Mouse (Mus musculus): ENCODE measurements at regions not wholly inside any gene's neighbourhood (a gene's known extent, or its start where the extent isn't known, plus 50 kb on each side); places are given as distances from the start of the nearest gene placed in this dataset.

- DNase-seq (ENCODE audit: low spot score): no peak
These were observed 2134.9 kb upstream of the Lrrc6 start for GRCm38 (mm10) chr15:68635633-68636032.

GRCm38 (mm10) chr15:68626976-68627375 is 2126.3 kb upstream of the Lrrc6 start:
- DNase-seq (ENCODE audit: low spot score): no peak

- no peak for DNase-seq (ENCODE audit: low spot score)
These were observed 2124.1 kb upstream of the Lrrc6 start for GRCm38 (mm10) chr15:68624831-68625230.

- no peak for DNase-seq (ENCODE audit: low spot score)
These were observed 2119.9 kb upstream of the Lrrc6 start for GRCm38 (mm10) chr15:68620417-68621214.

DNA sequence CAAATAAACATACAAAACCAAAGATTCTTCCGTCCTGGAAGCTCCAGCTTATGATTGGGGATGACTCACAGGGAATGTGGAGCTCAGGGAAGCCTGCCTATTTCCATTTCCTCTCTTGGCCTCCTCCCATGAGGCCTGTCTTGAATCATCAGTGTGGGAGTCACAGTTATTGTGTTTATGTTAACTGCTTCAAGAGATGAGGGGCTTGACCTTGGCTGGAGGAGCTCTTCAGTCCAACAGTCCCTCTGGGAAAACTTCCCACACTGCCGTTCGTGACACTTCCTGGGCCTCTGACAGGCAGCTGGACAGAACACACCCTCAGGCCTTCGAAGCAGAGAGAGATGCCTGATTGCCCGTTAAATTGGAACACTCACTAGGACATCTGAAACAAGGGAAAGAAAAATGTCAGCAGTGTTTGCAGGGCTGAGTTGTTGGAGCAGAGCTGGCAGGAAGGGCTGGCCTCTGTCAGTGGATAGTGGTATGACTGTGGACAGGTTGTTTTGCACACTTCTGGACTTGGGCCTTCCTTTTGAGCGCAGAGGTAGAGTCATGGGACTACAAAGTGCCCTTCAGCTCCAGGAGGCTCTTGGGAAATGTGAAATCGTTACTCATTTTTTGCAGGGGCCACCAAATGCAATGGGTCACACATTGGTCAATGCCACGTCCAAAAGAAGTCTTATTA is 2105.5 kb upstream of the Lrrc6 start:
- peak; percentile 75 for DNase-seq (ENCODE audit: low spot score)

- DNase-seq (ENCODE audit: low spot score): no peak
These were observed 2104.8 kb upstream of the Lrrc6 start for GRCm38 (mm10) chr15:68605478-68605877.

GRCm38 (mm10) chr15:68582177-68582576 is 2081.5 kb upstream of the Lrrc6 start:
- no peak for DNase-seq (ENCODE audit: low spot score)

- DNase-seq (ENCODE audit: low spot score): no peak
These were observed 2078.8 kb upstream of the Lrrc6 start for GRCm38 (mm10) chr15:68579486-68579885.

- DNase-seq (ENCODE audit: low spot score): no peak
These were observed 2059.9 kb upstream of the Lrrc6 start for GRCm38 (mm10) chr15:68560654-68561053.

DNA sequence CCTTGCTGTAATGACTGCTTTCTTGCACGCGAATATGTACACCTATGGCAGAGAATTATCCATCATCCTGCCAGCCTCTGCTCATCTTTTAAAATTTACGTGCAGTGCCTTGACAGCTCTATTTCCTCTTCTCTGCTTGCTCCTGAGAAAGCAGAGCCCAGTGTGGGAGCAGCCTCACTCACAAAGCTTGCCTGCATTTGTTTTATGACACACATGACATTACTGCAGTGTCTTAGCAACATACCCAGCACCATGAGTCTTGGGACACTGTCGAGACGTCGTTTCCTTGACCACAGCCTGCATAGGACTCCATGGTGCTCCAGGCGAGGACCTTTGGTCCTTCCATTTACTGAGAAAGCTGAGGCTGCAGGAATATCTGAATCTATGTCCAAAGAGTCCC is 2055.4 kb upstream of the Lrrc6 start:
- no peak for DNase-seq (ENCODE audit: low spot score)

DNA sequence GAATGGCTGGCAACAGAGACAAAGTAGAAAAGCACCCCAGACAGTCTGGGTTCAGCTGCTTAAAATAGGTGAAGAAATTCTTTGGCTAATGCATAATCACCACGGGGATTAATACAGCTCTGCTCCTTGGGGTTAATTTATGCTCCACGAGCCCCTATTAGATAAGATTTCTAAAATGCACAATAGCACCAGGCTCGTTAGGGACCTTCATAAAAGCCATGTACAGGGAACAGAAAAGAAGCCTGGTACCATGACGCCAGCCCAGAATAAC is 2035.3 kb upstream of the Lrrc6 start:
- no peak for DNase-seq (ENCODE audit: low spot score)

GRCm38 (mm10) chr15:68535297-68536054 is 2034.8 kb upstream of the Lrrc6 start:
- DNase-seq (ENCODE audit: low spot score): no peak

GRCm38 (mm10) chr15:68520759-68521158 is 2020.0 kb upstream of the Lrrc6 start:
- DNase-seq (ENCODE audit: low spot score): no peak

DNA sequence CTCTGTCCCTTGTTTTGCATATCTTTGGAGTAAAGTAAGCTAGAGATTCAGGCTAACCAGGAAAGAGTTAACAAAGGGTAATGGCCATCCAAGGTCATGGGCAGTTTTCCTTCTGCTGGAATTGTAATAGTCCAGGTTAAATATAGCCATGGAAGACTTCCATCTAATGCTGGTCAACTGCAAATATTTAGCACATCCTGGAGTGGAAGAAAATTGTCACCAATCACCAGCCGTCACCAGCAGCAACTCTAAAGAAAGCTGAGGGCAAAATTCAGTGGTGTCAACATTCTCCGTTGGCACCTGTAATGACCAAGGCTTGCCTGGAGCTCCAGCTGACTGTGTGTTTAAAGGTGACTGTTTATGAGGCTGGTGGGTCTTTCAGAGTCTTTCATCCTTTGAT is 2011.7 kb upstream of the Lrrc6 start:
- DNase-seq (ENCODE audit: low spot score): peak; percentile 50

GRCm38 (mm10) chr15:68508190-68508589 is 2007.5 kb upstream of the Lrrc6 start:
- no peak for DNase-seq (ENCODE audit: low spot score)

DNA sequence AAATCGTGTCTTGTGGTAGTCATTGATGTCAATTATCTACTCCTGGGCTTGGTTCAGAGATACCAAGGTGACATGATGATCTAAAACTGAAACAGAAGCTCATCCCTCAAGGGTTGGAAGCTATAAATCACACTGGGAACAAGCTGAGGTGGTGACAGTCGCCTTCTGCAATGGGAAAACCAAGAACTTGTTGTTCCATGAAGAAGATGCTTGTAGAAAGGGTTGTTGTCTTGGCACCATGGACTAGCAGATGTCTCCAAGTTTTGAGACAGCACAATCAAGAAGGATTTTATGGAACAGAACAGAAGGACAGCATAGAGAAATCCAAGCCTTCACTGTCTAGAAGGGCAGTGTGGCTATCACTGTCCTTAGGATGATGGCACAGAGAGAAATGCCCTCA is 2005.4 kb upstream of the Lrrc6 start:
- no peak for DNase-seq (ENCODE audit: low spot score)

DNA sequence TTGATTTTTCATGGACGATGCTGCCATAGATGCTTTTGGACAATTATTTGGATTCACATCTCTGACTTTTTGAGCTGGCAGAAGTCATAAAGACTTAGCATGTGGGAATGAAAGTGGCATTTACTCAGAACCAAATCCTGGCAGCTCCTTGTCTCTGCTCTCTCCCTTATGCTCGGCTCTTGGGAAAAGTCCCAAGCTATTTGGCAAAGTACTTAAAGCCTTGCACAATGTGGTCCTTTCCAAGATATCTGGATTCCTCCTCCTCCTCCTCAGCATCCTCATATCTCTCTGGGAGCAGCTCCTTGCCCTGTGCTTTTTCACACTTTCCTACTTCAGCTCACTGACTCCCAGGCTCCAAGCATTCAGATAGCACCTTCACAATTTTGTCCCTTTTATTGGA is 1995.7 kb upstream of the Lrrc6 start:
- DNase-seq (ENCODE audit: low spot score): no peak

DNA sequence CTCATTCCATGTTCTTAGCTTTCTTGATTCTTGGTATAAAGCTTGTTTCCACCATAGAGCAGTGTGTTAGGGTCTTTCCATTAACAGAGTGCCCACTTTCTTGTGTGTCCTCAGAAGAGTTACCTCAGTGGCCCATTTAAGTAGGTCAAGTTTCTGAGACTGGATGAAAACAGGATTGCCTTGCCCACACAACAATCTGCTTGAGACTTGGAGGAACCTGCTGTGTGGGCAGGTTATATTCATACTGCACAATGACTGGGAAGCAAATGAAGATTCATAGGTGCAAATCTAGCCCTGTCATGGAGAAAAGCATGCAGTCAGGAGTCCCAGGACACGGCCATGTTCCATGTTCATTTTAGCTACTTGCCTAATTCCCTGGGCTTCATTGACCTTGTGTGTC is 1984.1 kb upstream of the Lrrc6 start:
- no peak for DNase-seq (ENCODE audit: low spot score)

DNA sequence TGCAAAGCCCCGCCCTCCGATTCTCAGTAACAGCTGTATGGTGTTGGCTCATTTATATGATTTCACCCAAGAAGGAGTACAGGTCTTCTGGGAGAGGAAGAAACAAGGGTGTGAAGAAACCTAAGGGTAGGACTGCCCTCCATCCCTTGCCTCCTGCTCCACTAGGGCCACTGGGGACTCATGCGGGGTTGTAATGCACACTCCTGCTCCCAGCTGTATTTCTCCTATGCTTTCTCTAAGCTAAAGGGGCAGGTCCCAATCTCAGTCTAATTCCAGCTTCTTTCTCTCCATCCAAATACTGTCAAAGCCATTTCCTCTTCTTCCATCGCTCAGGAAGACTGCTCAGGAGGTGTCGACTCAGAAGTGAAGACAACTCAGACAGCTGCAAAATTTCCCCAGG is 1977.0 kb upstream of the Lrrc6 start:
- peak; percentile 19 for DNase-seq (ENCODE audit: low spot score)

DNA sequence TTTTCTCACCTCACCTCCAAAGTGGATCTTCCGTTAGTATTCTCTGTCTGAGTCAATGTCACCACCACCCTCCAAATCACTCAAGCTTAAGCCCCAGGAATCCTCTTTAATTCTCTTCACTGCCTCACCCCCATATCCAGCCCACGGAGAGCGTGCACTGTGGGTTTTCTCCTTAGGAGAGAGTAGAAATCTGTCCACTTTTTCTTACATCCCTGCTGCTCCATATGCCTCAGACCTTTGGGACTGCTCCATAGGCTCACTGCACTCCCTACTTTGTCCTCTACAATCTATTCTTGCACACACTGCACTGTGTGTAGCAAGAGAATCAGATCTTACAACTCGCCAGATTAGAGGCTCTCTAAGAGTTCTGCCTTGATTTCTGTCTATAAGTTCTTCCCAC is 1971.2 kb upstream of the Lrrc6 start:
- no peak for DNase-seq (ENCODE audit: low spot score)

- peak; percentile 3 for DNase-seq (ENCODE audit: low spot score)
These were observed 1962.1 kb upstream of the Lrrc6 start for GRCm38 (mm10) chr15:68462851-68463250.

- no peak for DNase-seq (ENCODE audit: low spot score)
These were observed 1956.5 kb upstream of the Lrrc6 start for GRCm38 (mm10) chr15:68457239-68457638.

GRCm38 (mm10) chr15:68451971-68452370 is 1951.3 kb upstream of the Lrrc6 start:
- no peak for DNase-seq (ENCODE audit: low spot score)
